Mouse (Mus musculus) B cell, adult 62 days (primary cell): ENCODE measurements around the gene Pde1c. TPM values are rescaled to one million over a fixed set of nuclear protein-coding genes. Genes with fewer than 3 reads are reported as not detected.

Source experiments
- total RNA-seq: library from RNA; stranded (reverse); gene quantifications from 4 replicates; pipeline ENCODE4 v1.2.4, GENCODE M21; 2023

The Pde1c gene
- total RNA-seq = 0.46 to 1.2 TPM (median 0.89 TPM) in 4 replicates

GRCm38 (mm10) chr6:56568470-56569372 lies at the start of gene Pde1c:
TSS of gene Pde1c (minus strand) at chr6:56569103.

Other genes starting within 250 kb of the Pde1c start
- 32.7 to 43.4 TPM (median 42.7 TPM) in 4 replicates for gene Lsm5, start 135.6 kb upstream of the Pde1c start, total RNA-seq
- 128 to 144 TPM (median 135 TPM) in 4 replicates for gene Avl9, start 145.8 kb upstream of the Pde1c start, total RNA-seq
- 64.4 to 70.3 TPM (median 65.5 TPM) in 4 replicates for gene Kbtbd2, start 228.7 kb upstream of the Pde1c start, total RNA-seq